Mouse (Mus musculus): ENCODE data around the gene Tmem98. TPM values are rescaled to one million over a fixed set of nuclear protein-coding genes. Genes with fewer than 3 reads are reported as not detected.

Tmem98 gene
- not detected for total RNA-seq (2023)

GRCm38 (mm10) chr11:80809993-80810821 is at the start of gene Tmem98:
Tmem98 (plus strand) TSS chr11:80810175.

GRCm38 (mm10) chr11:80779527-80780344 is 30.2 kb upstream of the Tmem98 start, which contains the start of gene Myo1d:
Myo1d (minus strand) TSS chr11:80780025.

GRCm38 (mm10) chr11:80858065-80858464 is 48.1 kb downstream of the Tmem98 start, which contains the start of gene Spaca3:
Spaca3 (plus strand) TSS chr11:80858365.

Other genes with a start within 250 kb of the Tmem98 start
- gene Myo1d, start 30.1 kb upstream of the Tmem98 start, total RNA-seq (2023): 1 to 10 TPM; 1.2 to 2.0 TPM
- not detected for gene Spaca3, start 48.2 kb downstream of the Tmem98 start, total RNA-seq (2023)